Mouse (Mus musculus): ENCODE results near the gene Creld1.

DNA sequence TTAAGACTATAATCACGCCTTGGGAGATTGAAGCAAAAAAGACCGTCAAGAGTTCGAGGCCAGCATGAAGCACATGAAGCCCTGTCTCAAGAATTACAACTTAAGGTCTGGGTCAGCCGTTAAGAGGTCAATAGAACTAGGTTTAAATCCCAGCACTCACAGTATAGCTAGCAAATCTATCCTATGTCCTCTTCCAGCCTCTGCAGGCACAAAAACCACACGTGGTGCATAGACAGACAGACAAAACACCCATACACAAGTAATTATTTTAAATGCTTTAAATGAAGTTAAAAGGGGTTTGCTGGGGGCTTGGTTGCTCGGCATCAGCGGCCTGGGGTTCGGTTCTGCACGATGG lies 41.0 kb upstream of the Creld1 start:
- TF ChIP-seq GATA1 (IDR thresholded peaks at IDR 0.05; ENCODE audit: borderline replicate concordance, low read length) (no peak), FLI1 (IDR thresholded peaks at IDR 0.05; ENCODE audit: low read length) (no peak)

Data from megakaryocyte, embryonic 14.5 days (primary cell).